Mouse (Mus musculus) intestine, embryonic 14.5 days (tissue): Measurements from ENCODE around the gene Cdr2. TPM values are rescaled to one million over a fixed set of nuclear protein-coding genes. Genes with fewer than 3 reads are reported as not detected.
"Not testable (repeated sequence)": the region's sequence is repeated elsewhere in the genome, so short reads cannot be mapped to it uniquely, and the experiment has no call there.

Experiments
- ATAC-seq: fragments of 200-750 bp; cut with Nextera tagmentation; replicated peaks from 2 replicates; pipeline ENCODE4 v1.8.0; 2017; ENCODE audit warnings: low read depth, moderate number of reproducible peaks, moderate TSS enrichment, moderate library complexity; ENCODE audit not compliant: low FRiP score, low TSS enrichment
- DNase-seq: peaks from one replicate; pipeline ENCODE4 v3.0.0-alpha.2; 2018; ENCODE audit warnings: low spot score
- H3K27ac ChIP-seq: fragments of 300-500 bp; sonication (generic); 2 replicates; pipeline ENCODE4 v1.5.1; 2014; ENCODE audit warnings: low read depth, mild to moderate bottlenecking, control low read depth
- H3K27me3 ChIP-seq: fragments of 300-500 bp; sonication (generic); replicated peaks from 2 replicates; pipeline ENCODE4 v1.6.1; 2014; ENCODE audit warnings: low read length, control low read depth; ENCODE audit not compliant: control insufficient read depth, insufficient read depth
- H3K36me3 ChIP-seq: fragments of 300-500 bp; sonication (generic); 2 replicates; pipeline ENCODE4 v1.6.1; 2014; ENCODE audit warnings: low read length, control low read depth; ENCODE audit not compliant: control insufficient read depth, insufficient read depth
- H3K4me1 ChIP-seq: fragments of 300-500 bp; sonication (generic); replicated peaks from 2 replicates; pipeline ENCODE4 v1.6.1; 2014; ENCODE audit warnings: low read length, control low read depth, mixed read lengths; ENCODE audit not compliant: control insufficient read depth, insufficient read depth
- H3K4me2 ChIP-seq: fragments of 300-500 bp; sonication (generic); 2 replicates; pipeline ENCODE4 v1.6.1; 2014; ENCODE audit warnings: low read length
- H3K4me3 ChIP-seq: fragments of 300-500 bp; sonication (generic); 2 replicates; pipeline ENCODE4 v1.5.1; 2014; ENCODE audit warnings: low read depth, low read length, control low read depth, mixed read lengths
- H3K9ac ChIP-seq: fragments of 300-500 bp; sonication (generic); 2 replicates; pipeline ENCODE4 v1.6.1; 2014; ENCODE audit warnings: mild to moderate bottlenecking, low read length
- H3K9me3 ChIP-seq: fragments of 300-500 bp; sonication (generic); 2 replicates; pipeline ENCODE4 v1.6.1; 2016; ENCODE audit warnings: low read length, control low read depth; ENCODE audit not compliant: control insufficient read depth
- WGBS: fragments of 180-500 bp; shearing (Covaris S2); extraction: QIAGEN DNeasy Blood & Tissue Kit; methylation state at CpG from one replicate; pipeline ENCODE4 v1.1.7; 2014; 5-methylcytosine and 5-hydroxymethylcytosine counted together
- polyA plus RNA-seq: library from polyadenylated mRNA; unstranded; fragments of >200 nt; fragmentation: Nextera tagmentation; extraction: Ambion mirVana; gene quantifications from 2 replicates; pipeline ENCODE4 v1.2.1, GENCODE M21; 2014

Cdr2 gene
- polyA plus RNA-seq = 12.4 and 13.7 TPM in 2 replicates

GRCm38 (mm10) chr7:120982200-120982841, at the start of gene Cdr2, which contains the start of gene Mfsd13b:
TSS of gene Cdr2 (minus strand) at chr7:120982312.
TSS of gene Mfsd13b (plus strand) at chr7:120982509.
- WGBS = under 1% methylated on average over 46 of the region's 46 CpGs
- Histone ChIP-seq H3K9me3 (no peaks in the 10 kb centered on the region), H3K4me3 (peak within 1 kb of the TSS; percentile 87), H3K4me1 (peaks cover 14% of the 10 kb centered on the region; the same call in 1 of the 2 replicates), H3K27ac (peak within 1 kb of the TSS; percentile 70; the same call in 1 of the 2 replicates), H3K27me3 (0 out of 2 replicates have a peak, but pooled peaks cover 4% of the 10 kb centered on the region), H3K4me2 (peak within 1 kb of the TSS; percentile 91), H3K9ac (peak within 1 kb of the TSS; percentile 75), H3K36me3 (no peaks in the 10 kb centered on the region)
- DNase-seq (peak; percentile 98), ATAC-seq (peak; percentile 96)

- DNase-seq, ATAC-seq, H3K27me3 ChIP-seq, H3K9me3 ChIP-seq, H3K9ac ChIP-seq, H3K36me3 ChIP-seq, H3K27ac ChIP-seq, H3K4me2 ChIP-seq, H3K4me3 ChIP-seq, H3K4me1 ChIP-seq: not testable (repeated sequence)
These were observed 47.8 kb upstream of the Cdr2 start for GRCm38 (mm10) chr7:121029947-121030346.

- Histone ChIP-seq H3K9me3 (no peaks in the 10 kb centered on the region), H3K4me1 (no peaks in the 10 kb centered on the region), H3K4me3 (no peak overlapping the region), H3K27ac (no peak overlapping the region), H3K36me3 (no peaks in the 10 kb centered on the region), H3K9ac (no peak overlapping the region), H3K27me3 (0 out of 2 replicates have a peak, but pooled peaks cover 2% of the 10 kb centered on the region), H3K4me2 (no peak overlapping the region)
- DNase-seq (no peak), ATAC-seq (no peak)
- WGBS = 54% methylated on average over 3 of the region's 3 CpGs
These were observed 44.2 kb upstream of the Cdr2 start for GRCm38 (mm10) chr7:121026300-121026699.

GRCm38 (mm10) chr7:121025221-121026008, 43.3 kb upstream of the Cdr2 start:
- H3K4me2 ChIP-seq = no peak overlapping the region
- DNase-seq (no peak), ATAC-seq (no peak)
- no peak overlapping the region for H3K9ac ChIP-seq
- 72% methylated on average over 6 of the region's 6 CpGs for WGBS
- no peaks in the 10 kb centered on the region for H3K27me3 ChIP-seq
- no peaks in the 10 kb centered on the region for H3K36me3 ChIP-seq
- no peak overlapping the region for H3K4me3 ChIP-seq
- H3K9me3 ChIP-seq = no peaks in the 10 kb centered on the region
- H3K27ac ChIP-seq = no peak overlapping the region
- H3K4me1 ChIP-seq = no peaks in the 10 kb centered on the region

GRCm38 (mm10) chr7:121020277-121020676, 38.2 kb upstream of the Cdr2 start:
- Histone ChIP-seq H3K27ac (no peak overlapping the region), H3K27me3 (no peaks in the 10 kb centered on the region), H3K9ac (no peak overlapping the region), H3K4me1 (no peaks in the 10 kb centered on the region), H3K4me2 (no peak overlapping the region), H3K36me3 (no peaks in the 10 kb centered on the region), H3K4me3 (no peak overlapping the region), H3K9me3 (no peaks in the 10 kb centered on the region)
- ATAC-seq (no peak), DNase-seq (no peak)
- 39% methylated on average over 8 of the region's 8 CpGs for WGBS

GRCm38 (mm10) chr7:121018778-121019177, 36.7 kb upstream of the Cdr2 start:
- no peak overlapping the region for H3K4me3 ChIP-seq
- H3K27ac ChIP-seq = no peak overlapping the region
- H3K4me1 ChIP-seq = no peaks in the 10 kb centered on the region
- no peak overlapping the region for H3K9ac ChIP-seq
- ATAC-seq (no peak), DNase-seq (no peak)
- H3K9me3 ChIP-seq = no peaks in the 10 kb centered on the region
- no peak overlapping the region for H3K4me2 ChIP-seq
- no peaks in the 10 kb centered on the region for H3K27me3 ChIP-seq
- no peaks in the 10 kb centered on the region for H3K36me3 ChIP-seq
- WGBS = 86% methylated on average over 3 of the region's 3 CpGs

GRCm38 (mm10) chr7:121014486-121014885, 32.4 kb upstream of the Cdr2 start:
- Histone ChIP-seq H3K36me3 (no peaks in the 10 kb centered on the region), H3K27me3 (no peaks in the 10 kb centered on the region), H3K4me2 (no peak overlapping the region), H3K4me3 (no peak overlapping the region), H3K27ac (no peak overlapping the region), H3K9ac (no peak overlapping the region), H3K4me1 (no peaks in the 10 kb centered on the region), H3K9me3 (no peaks in the 10 kb centered on the region)
- ATAC-seq (no peak), DNase-seq (no peak)
- 79% methylated on average over 10 of the region's 10 CpGs for WGBS

- Histone ChIP-seq H3K9me3 (no peaks in the 10 kb centered on the region), H3K4me1 (no peaks in the 10 kb centered on the region), H3K27me3 (no peaks in the 10 kb centered on the region), H3K4me3 (no peak overlapping the region), H3K9ac (no peak overlapping the region), H3K27ac (no peak overlapping the region), H3K4me2 (no peak overlapping the region), H3K36me3 (no peaks in the 10 kb centered on the region)
- WGBS = 65% methylated on average over 10 of the region's 10 CpGs
- ATAC-seq = no peak
- no peak for DNase-seq
These were observed 29.9 kb upstream of the Cdr2 start for GRCm38 (mm10) chr7:121011794-121012689.
